Mouse (Mus musculus): ENCODE data around the gene Gm3417.
"Not testable (repeated sequence)": the region's sequence is repeated elsewhere in the genome, so short reads cannot be mapped to it uniquely, and the experiment has no call there.

The Gm3417 gene

DNA sequence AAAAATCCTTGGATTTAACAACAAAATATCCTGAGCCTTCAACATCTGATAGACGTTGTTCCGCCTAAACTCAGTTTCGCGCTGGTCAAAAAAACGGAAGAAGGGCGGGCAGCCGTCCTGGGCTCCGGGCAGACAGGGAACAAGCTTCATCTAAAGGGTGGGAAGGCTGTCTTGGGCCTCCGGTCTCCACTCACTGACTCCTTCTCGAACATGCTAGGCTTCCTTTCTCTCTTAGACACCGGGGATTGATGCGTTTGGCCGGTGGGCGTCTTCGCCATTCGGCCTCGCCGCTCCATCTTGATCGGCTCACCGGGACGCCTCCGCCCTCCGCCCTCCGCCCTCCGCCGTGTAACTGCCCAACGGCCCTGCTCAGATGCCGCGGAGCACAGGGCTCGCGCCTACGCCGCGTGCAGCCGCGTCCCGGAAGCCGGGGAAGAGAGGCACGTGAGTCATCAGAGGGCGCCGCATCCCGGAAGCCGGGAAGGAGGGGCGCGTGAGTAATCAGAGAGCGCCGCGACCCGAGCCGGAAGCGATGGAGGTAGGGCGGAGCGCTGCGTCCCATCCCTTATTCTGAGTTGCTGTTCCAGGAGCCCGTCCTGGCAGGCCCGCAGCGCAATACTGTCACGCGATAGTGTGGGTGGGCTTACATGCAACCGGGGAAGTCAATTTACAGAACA is at the start of gene Gm3417, which contains the start of gene 9030025P20Rik:
Gm3417 (minus strand) TSS at position 429 of the 677 bp plus-strand sequence.
9030025P20Rik (plus strand) TSS at position 107 of the 677 bp plus-strand sequence.
- not testable (repeated sequence) for DNase-seq

DNA sequence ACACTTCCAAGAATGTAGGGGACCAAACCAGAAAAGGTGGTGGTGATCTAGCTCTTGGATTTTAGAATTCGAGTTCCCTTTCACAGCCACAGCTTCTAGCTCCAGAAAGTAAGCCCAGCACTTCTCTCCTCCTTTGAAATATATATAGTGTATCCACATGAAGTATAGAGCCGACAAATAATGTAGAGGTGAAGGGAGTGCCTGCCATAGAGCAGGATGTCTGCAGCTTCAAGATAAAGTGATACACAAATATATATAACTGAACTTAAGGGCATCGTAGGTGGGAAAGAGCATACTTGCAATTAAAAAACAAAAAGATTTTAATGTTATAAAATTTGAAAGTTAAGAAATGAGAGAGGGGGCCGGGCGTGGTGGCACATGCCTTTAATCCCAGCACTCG is 46.9 kb upstream of the Gm3417 start:
- not testable (repeated sequence) for DNase-seq

DNA sequence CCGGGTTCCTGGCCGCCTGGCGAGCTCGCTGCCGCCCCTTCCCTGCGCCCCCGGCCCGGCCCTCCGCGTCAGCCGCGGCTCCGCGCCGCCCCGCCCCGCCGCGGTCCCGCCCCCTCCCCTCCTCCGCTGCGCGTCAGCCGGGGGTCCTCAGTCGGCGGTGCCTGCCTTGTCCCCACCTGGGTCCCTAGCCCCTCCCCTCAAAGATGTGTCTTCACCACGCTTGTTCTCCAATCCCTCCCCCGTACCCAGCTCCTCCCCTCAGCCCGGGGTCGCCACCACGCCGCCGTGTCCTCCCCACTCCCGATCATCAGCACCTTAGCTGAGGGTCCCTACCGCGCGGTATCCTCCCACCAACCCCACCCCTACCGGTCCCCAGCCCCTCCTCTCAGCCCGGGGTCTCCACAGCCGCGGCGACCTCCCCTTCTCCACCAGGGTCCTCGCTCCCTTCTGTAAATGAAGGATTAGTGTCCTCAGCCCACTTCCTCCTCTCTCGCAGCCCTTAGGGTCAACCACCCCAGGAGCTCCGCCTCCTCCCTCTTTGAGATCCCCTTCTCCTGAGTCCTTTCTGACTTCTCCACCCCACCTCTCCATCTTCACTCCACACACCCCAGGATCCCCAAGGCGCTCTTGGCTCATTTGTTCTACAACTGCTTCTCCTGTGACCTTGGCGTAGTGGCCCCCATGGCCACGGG is 46.1 kb upstream of the Gm3417 start:
- not testable (repeated sequence) for DNase-seq

DNA sequence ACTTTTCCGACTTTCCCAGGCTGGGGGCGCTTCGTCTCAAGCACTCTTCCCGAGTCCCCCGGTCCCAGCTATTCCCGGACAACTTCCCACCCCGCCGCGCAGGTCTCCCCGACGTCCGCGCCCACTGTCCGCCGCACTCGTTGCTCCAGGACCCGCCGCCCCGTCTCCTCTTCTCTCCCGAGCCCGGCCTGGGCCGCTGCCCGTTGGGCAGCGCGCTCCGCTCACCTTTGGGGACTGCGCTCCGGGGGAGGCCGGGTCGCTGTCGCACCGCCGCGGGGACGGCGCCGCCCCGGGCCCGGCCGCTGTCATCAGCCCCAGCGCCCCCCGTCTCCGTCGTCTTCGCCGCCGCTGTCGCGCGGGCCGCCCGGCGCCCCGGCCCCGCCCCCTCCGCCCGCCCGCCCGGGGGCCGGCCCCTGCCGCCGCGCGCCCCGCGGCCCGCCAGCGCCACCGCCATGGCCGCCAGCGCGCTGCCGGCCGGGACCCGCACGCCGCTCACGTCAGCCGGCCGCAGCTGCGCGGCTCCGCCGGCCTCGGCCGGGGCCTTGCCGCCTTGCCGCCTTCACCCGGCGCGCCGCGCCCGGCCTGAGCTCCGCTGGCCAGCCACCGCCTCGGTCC is 45.4 kb upstream of the Gm3417 start:
- not testable (repeated sequence) for DNase-seq

DNA sequence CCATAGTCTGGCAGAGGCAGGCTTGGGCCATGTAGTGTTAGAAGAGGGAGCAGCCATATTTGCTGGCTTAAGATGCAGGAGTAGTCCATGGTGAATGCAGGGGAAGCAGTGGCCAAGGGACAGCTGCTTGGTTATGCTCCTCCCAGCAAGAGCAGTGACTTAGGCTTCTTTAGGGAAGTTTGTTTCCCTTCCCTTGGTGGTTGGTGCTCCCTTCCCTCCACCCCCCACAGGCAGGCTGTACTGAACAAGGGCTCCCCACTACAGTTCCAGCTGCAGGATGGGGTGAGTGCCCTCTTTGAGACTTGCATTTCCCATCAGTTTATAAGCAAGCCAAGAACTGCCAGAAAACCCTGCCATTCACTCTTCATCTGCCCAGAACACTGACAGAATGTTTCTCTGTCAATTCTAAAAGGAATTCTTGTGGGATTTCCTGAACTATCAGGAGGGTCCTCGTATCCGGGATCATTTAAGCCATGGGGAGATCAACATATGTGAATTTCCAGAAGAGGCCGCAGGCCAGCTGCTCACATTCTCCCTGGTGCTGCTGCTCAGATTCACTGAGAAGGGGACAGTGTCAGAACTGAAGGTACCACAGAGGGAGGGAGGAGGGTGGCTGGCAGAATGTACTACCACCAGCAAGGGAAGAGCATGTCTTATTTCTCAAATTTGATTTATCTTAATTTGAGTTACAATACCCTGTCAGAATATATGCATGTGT is 43.1 kb upstream of the Gm3417 start:
- DNase-seq = peak; percentile 1 to 3

DNA sequence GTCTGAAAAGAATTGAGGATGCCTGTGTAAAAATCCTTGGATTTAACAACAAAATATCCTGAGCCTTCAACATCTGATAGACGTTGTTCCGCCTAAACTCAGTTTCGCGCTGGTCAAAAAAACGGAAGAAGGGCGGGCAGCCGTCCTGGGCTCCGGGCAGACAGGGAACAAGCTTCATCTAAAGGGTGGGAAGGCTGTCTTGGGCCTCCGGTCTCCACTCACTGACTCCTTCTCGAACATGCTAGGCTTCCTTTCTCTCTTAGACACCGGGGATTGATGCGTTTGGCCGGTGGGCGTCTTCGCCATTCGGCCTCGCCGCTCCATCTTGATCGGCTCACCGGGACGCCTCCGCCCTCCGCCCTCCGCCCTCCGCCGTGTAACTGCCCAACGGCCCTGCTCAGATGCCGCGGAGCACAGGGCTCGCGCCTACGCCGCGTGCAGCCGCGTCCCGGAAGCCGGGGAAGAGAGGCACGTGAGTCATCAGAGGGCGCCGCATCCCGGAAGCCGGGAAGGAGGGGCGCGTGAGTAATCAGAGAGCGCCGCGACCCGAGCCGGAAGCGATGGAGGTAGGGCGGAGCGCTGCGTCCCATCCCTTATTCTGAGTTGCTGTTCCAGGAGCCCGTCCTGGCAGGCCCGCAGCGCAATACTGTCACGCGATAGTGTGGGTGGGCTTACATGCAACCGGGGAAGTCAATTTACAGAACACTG is 31.3 kb upstream of the Gm3417 start, which contains the start of gene Gm3435:
Gm3435 (plus strand) TSS at position 471 of the 708 bp plus-strand sequence.
- not testable (repeated sequence) for DNase-seq

DNA sequence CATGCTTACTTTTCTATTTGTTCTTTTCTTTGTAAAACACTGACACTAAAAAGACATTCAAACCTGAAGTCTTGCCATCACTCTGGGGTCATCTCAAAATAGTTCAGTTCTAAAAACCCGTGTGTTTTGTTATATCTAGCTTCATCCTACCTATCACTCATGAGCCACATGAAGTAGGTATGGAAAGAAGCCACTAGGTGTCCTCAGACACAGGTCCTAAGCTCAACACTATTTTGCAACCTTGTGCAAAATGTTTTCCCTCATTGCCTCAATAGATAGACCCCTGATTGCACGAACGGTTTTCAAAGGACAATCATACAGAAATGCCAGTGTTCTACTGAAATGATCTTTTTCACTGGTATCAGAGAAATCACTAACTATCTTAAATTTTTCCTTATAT is 30.5 kb upstream of the Gm3417 start:
- not testable (repeated sequence) for DNase-seq

DNA sequence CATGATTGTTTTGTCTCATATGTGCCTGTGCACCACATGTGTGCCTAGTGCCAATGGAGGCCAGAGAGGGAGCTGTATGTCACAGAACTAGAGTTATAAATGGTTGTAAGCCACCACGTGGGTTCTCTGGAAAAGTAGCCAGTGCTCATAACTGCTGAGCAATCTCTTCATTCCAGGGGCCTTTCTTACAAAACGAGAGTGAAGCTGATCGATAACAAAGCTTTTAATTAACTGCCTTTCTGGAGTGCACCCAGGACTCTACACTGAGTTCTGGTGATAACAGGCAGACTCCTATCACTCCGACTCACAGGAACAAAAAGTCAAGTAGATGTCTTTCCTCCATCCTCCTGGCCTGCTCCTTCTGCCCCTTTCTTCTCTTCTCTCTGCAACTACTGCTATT is 21.5 kb upstream of the Gm3417 start:
- DNase-seq = not testable (repeated sequence)

DNA sequence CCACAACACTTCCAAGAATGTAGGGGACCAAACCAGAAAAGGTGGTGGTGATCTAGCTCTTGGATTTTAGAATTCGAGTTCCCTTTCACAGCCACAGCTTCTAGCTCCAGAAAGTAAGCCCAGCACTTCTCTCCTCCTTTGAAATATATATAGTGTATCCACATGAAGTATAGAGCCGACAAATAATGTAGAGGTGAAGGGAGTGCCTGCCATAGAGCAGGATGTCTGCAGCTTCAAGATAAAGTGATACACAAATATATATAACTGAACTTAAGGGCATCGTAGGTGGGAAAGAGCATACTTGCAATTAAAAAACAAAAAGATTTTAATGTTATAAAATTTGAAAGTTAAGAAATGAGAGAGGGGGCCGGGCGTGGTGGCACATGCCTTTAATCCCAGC is 15.6 kb upstream of the Gm3417 start:
- DNase-seq = not testable (repeated sequence)

DNA sequence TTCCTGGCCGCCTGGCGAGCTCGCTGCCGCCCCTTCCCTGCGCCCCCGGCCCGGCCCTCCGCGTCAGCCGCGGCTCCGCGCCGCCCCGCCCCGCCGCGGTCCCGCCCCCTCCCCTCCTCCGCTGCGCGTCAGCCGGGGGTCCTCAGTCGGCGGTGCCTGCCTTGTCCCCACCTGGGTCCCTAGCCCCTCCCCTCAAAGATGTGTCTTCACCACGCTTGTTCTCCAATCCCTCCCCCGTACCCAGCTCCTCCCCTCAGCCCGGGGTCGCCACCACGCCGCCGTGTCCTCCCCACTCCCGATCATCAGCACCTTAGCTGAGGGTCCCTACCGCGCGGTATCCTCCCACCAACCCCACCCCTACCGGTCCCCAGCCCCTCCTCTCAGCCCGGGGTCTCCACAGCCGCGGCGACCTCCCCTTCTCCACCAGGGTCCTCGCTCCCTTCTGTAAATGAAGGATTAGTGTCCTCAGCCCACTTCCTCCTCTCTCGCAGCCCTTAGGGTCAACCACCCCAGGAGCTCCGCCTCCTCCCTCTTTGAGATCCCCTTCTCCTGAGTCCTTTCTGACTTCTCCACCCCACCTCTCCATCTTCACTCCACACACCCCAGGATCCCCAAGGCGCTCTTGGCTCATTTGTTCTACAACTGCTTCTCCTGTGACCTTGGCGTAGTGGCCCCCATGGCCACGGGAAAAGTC is 14.7 kb upstream of the Gm3417 start:
- not testable (repeated sequence) for DNase-seq

DNA sequence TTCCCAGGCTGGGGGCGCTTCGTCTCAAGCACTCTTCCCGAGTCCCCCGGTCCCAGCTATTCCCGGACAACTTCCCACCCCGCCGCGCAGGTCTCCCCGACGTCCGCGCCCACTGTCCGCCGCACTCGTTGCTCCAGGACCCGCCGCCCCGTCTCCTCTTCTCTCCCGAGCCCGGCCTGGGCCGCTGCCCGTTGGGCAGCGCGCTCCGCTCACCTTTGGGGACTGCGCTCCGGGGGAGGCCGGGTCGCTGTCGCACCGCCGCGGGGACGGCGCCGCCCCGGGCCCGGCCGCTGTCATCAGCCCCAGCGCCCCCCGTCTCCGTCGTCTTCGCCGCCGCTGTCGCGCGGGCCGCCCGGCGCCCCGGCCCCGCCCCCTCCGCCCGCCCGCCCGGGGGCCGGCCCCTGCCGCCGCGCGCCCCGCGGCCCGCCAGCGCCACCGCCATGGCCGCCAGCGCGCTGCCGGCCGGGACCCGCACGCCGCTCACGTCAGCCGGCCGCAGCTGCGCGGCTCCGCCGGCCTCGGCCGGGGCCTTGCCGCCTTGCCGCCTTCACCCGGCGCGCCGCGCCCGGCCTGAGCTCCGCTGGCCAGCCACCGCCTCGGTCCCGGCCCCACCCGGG is 14.0 kb upstream of the Gm3417 start:
- DNase-seq = not testable (repeated sequence)

DNA sequence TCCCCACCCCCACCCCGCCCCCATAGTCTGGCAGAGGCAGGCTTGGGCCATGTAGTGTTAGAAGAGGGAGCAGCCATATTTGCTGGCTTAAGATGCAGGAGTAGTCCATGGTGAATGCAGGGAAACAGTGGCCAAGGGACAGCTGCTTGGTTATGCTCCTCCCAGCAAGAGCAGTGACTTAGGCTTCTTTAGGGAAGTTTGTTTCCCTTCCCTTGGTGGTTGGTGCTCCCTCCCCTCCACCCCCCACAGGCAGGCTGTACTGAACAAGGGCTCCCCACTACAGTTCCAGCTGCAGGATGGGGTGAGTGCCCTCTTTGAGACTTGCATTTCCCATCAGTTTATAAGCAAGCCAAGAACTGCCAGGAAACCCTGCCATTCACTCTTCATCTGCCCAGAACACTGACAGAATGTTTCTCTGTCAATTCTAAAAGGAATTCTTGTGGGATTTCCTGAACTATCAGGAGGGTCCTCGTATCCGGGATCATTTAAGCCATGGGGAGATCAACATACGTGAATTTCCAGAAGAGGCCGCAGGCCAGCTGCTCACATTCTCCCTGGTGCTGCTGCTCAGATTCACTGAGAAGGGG is 11.6 kb upstream of the Gm3417 start:
- not testable (repeated sequence) for DNase-seq

DNA sequence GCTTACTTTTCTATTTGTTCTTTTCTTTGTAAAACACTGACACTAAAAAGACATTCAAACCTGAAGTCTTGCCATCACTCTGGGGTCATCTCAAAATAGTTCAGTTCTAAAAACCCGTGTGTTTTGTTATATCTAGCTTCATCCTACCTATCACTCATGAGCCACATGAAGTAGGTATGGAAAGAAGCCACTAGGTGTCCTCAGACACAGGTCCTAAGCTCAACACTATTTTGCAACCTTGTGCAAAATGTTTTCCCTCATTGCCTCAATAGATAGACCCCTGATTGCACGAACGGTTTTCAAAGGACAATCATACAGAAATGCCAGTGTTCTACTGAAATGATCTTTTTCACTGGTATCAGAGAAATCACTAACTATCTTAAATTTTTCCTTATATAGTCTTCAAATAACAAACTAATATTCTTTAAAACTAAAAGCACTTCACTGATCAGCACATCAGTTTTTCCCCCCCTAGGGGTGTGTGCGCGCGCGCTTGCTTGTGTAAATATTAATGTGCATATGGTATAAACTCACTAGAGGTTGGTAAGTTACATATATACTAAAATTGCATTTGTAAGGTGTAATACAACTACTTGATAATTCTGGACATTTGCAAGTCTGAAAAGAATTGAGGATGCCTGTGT is 750 bp downstream of the Gm3417 start:
- not testable (repeated sequence) for DNase-seq

DNA sequence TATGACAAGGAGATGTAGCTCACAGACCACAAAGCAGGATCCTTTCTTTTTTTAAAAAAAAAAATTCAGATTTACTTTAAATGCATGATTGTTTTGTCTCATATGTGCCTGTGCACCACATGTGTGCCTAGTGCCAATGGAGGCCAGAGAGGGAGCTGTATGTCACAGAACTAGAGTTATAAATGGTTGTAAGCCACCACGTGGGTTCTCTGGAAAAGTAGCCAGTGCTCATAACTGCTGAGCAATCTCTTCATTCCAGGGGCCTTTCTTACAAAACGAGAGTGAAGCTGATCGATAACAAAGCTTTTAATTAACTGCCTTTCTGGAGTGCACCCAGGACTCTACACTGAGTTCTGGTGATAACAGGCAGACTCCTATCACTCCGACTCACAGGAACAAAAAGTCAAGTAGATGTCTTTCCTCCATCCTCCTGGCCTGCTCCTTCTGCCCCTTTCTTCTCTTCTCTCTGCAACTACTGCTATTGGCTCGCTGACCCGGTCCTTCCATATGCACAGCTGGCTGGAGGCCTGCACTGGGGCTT is 10.1 kb downstream of the Gm3417 start:
- DNase-seq = not testable (repeated sequence)

DNA sequence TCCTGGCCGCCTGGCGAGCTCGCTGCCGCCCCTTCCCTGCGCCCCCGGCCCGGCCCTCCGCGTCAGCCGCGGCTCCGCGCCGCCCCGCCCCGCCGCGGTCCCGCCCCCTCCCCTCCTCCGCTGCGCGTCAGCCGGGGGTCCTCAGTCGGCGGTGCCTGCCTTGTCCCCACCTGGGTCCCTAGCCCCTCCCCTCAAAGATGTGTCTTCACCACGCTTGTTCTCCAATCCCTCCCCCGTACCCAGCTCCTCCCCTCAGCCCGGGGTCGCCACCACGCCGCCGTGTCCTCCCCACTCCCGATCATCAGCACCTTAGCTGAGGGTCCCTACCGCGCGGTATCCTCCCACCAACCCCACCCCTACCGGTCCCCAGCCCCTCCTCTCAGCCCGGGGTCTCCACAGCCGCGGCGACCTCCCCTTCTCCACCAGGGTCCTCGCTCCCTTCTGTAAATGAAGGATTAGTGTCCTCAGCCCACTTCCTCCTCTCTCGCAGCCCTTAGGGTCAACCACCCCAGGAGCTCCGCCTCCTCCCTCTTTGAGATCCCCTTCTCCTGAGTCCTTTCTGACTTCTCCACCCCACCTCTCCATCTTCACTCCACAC is 16.9 kb downstream of the Gm3417 start:
- not testable (repeated sequence) for DNase-seq

DNA sequence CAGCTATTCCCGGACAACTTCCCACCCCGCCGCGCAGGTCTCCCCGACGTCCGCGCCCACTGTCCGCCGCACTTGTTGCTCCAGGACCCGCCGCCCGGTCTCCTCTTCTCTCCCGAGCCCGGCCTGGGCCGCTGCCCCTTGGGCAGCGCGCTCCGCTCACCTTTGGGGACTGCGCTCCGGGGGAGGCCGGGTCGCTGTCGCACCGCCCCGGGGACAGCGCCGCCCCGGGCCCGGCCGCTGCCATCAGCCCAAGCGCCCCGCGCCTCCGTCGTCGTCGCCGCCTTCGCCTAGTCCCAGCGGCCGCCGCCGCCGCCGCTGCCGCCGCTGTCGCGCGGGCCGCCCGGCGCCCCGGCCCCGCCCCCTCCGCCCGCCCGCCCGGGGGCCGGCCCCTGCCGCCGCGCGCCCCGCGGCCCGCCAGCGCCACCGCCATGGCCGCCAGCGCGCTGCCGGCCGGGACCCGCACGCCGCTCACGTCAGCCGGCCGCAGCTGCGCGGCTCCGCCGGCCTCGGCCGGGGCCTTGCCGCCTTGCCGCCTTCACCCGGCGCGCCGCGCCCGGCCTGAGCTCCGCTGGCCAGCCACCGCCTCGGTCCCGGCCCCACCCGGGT is 17.5 kb downstream of the Gm3417 start, which contains the start of gene Phf10:
Phf10 (minus strand) TSS at position 323 of the 606 bp plus-strand sequence.
- DNase-seq = peak; percentile 38 to 59

DNA sequence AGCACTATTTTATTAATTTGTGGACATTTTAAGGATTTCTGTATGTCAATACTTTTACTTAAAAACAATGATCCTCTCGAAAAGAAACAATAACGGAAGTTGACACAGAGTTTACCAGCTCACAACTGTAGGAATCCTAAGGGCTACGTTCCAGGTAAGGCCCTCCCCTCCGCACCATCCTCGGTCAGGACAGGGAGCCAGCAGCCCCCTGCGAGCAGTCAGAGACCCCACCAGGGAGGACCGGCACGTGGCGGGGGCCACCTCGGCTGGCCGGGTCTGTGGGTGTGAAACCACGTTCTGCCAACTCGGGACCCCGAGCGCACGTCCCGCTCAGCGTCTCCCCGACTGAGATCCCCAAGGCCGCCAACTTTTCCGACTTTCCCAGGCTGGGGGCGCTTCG is 18.1 kb downstream of the Gm3417 start:
- DNase-seq = peak; percentile 32 to 52

DNA sequence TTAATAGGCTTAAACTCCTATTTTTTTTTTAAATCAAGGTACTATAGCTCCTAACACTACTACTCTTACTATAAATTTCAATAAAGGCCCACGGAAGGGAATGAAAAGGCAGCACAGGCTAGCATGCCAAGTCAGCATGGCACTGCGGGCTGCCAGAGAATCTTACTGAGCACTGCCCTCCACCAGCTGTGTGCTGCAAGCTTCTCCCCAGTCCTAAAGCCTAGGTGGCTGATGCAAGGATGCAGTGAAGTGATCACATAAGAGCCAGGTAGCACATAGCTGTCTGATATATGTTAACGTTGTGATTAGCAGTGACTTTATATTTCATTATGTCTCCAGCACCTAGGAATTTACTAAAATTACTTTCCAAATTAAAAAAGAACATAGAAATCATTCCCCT is 18.6 kb downstream of the Gm3417 start:
- peak in 1 of 2 experiments; percentile 19 for DNase-seq
